Mouse (Mus musculus): ENCODE data around the gene Zc3h18.

The Zc3h18 gene

DNA sequence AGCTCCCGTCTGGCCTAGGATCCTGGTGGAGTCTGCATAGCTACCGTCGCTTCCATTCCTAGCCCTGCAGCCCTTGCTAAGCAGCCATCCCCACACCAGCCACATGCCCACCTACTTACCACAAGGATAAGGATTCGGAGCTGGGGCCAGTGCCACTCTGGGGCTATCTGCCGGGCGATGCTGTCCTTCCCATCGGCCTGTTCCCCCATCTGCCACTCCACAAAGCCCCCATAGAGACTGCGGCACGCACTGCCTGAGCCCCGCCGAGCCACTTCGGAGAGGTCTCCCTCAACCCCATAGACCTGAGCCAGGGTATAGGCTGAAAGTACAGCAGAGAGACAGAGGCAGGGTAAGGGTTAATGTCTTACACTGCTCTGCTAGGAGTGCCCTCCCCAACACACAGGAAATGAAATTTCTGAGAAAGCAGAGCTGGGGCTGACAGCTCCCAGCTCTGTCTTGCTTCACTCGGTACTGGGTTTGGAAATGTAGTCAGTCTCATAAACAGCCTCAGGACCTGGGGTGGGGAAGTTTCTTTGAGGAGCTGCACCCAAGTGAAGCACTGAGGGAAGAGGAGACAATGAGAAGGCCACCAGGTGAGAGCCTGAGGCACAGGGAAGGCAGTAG lies 61.4 kb downstream of the Zc3h18 start:
- DNase-seq, result no peak

DNA sequence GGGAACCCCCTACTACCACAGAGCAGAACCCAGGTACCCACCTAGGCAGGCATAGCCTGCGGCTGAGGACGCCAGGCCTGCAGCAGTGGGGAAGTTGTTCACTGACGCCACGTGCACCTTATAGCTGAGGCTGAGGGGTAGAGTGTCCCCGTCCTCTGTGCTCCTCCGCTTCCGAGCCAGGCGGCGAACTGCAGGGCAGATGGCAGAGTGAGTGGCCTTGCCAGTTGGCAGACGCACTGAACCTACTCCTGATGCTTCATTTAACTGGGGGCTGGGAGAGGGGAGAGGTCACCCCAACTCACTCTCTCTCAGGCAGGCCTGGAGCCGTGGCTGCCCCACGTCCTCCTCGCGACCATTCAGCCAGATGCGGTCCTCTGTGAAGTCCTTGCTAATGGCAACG lies 62.9 kb downstream of the Zc3h18 start:
- no peak for DNase-seq

- no peak for DNase-seq
Measured at GRCm38 (mm10) chr8:122441326-122441725, 64.9 kb downstream of the Zc3h18 start.

GRCm38 (mm10) chr8:122442356-122442755 lies 65.9 kb downstream of the Zc3h18 start:
- DNase-seq, result no peak

DNA sequence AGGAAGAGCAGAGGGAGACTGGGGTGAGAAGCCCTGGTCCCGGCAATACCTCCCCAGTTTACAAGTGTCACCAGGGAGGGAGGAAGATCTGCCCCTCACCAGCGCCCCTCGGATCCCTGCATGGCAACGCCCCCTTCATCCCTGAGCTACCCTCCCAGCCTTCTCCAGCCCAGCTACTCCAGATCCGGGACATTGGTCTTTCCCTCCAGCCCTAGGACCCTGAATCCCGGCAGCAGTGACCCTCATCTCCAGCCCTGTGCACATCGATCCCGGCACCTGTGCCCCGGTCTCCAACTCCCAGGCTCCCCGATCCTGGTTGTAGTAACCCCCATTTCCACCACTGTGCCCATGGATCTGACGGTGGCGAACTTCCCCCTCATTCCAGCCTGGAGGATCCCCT lies 66.4 kb downstream of the Zc3h18 start:
- DNase-seq, result no peak

DNA sequence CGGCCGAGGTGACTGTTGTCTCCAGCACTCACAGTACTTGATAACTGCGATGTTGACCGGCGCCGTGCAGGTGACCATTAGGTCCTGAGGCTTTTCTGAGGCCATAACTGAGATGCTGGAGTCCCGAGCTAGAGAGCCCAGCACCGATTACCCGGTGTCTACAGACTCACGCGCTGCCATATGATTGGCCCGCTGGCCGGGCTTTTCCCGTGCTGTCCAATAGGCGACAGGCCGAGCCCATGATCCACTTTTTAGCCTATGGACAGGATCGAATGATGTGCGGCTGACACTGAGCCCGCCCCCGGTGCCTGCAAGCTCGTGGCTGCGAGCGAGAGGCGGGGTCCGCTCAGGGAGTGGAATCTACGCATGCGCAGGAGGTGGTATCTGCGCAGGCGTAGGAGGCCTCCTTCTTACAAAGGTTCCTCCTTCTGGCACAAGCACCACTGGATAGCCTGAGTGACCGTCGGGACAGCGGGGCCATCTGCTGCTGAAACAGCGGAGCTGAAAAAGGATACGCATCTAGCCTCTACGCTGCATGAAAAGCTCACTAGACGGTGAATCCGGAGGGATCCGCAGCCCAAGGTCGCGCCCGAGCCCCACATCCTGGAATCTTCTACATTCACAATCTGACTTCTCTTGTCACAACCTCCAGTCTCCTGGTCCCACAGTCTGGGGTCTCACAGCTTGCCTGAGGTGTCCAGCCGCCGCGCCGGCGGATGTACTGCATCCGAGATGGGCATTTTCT lies 67.0 kb downstream of the Zc3h18 start, which contains the start of gene Mvd:
Gene Mvd, minus strand, starts transcription at position 161 of the 745 bp plus-strand sequence.
- peak; percentile 99 for DNase-seq

DNA sequence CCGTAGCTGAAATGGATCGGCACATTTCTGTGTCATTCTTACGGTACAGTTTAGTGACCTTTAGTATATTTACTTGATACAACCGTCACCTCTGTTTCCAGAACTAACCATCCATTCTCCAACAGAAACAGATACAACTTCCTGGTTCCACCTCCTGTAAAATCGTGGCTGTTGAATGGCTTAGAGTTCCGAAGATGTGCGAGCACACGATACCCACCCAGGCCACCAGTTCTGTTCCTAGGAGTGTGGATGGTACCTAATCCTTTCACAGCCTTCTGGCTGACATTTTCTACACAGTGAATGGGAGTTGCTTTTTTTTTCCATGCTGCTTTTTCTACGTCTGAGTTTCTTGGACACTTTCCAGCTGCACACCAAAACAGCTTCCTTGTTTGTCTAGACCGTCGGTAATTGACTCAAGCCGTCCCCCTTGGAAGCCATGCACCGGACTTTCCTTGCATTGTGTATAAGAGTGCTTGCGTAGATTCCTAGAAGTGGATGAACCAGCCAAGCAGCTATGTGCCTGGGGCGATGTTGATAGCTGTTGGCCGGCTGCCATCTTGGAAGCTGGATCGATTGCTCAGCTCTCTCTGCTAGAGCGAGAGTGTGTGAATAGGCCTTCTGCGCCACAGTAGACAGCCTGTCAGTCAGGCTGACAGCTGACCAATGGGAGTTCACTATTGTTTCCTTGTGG lies 67.8 kb downstream of the Zc3h18 start:
- DNase-seq, result peak; percentile 85

DNA sequence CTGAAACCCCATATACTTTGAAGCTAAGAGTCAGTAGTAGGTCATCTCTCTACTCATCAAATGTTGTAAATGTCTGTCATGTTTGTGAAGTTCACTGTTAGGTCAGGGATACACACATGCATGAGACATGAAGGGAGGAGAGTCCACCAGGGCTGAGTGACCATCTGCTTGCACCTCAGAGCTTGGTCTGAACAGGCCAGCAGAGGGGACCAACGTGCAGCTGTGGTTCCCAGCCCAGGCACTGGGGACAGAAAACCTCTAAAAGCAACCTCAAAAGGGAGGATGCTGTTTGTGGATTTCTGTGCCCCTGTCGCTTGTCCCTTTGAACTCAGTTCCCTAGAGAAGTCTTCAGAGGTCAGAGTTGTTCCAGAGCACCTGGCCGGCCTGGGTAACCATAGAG lies 68.8 kb downstream of the Zc3h18 start:
- DNase-seq, result no peak

- no peak for DNase-seq
Measured at GRCm38 (mm10) chr8:122451161-122451703, 74.8 kb downstream of the Zc3h18 start.

DNA sequence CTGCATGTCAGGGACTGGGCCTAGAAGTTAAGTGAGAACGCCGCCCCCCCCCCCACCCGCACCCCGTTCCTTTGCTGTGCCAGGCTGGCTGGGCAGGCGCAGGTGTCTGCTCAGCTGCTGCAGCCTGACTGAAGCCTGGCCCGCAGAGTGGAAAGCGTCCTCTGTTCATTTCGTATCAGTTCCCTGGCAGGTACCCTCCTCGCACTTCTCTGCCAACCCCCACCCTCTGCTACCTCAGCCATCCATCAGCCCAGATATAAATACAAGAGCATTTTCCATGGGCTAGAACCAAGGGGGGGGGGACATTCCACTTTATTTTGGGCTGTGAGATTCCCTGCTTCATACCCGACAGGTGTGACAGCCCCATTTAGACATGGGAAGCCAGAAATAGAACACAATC lies 75.7 kb downstream of the Zc3h18 start:
- DNase-seq, result no peak

- DNase-seq, result no peak
Measured at GRCm38 (mm10) chr8:122454409-122454808, 78.0 kb downstream of the Zc3h18 start.

DNA sequence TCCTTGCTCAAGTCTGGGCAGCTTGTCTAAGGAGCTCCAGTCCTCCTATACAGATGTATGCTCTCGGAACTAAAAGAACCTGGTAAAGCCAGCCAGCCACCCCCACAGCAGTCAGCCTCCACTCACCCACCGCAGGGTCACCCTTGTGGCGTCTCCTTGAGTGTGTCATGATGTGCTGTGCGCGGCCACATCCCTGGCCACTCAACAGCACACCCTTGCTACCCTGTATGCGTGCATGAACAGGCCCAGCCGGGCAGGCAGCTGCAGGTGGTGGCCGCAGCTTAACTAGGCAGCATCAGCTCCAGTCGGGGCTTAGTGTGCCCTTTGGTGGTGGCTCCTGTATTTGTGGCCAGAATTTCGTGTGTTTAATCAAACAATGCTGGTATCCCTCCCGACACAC lies 80.8 kb downstream of the Zc3h18 start:
- DNase-seq, result no peak

DNA sequence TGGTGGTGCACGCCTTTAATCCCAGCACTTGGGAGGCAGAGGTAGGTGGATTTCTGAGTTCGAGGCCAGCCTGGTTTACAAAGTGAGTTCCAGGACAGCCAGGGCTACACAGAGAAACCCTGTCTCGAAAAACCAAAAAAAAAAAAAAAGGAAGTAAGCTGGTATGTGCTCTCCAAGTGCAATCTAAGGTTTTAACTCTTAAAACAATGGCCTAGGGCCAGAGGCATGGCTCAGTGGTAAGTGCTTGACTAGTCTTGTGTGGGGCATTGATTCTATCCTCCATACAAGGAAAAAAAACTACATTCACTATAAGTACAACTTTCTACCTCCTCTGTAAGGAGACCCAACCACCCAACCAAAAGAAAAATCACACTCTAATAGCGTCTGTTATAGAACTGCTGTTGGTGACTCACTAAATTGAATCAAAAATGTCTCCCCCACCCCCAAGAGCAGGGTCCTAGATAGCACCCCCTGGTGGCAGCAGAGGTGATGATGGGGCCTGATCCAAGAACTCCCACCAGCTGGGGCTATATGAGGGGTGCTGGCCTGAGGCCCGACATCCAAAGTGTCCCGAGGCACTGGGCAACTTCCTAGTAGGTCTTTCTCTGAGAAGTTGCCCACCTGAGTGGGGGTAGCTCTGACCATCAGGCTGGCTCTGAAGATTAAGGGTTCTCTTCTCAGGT lies 83.0 kb downstream of the Zc3h18 start:
- DNase-seq, result no peak

GRCm38 (mm10) chr8:122459990-122460389 lies 83.6 kb downstream of the Zc3h18 start:
- DNase-seq, result no peak

- DNase-seq, result no peak
Measured at GRCm38 (mm10) chr8:122460524-122461472, 84.4 kb downstream of the Zc3h18 start, which contains the start of gene Snai3. TSS of gene Snai3 (minus strand) at chr8:122460733.

DNA sequence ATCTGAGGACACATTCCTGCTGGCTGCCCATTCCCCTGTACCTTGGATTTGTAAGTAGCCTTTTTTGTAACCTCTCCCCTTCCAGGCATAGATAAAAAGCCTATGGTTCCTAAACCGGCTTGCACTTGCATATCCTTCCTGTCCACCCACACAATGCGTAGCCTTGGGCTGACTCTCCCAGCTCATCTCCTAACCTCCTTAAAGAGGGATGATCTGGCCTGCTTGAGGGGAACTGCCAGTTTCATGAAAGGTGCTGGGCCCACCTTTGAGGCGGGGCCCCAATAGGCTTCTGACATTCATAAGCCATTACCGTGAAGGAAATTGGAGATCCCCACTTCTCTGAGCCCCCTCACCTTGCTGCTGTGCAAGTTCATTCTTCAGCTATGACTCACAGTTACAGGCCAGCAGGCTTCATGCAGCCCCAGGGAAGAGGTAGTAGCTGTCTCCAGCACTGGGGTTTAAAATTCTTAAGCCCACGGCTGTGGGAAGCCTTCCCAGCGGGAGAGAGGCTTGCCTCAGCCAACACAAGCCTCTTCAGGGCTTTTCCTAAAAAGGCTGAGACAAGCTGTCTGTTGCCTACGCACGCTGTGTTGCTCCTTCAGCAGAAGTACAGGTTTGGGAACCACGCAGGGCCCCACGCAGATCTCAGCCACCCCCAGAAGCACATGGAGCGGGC lies 85.2 kb downstream of the Zc3h18 start:
- DNase-seq, result peak; percentile 27

DNA sequence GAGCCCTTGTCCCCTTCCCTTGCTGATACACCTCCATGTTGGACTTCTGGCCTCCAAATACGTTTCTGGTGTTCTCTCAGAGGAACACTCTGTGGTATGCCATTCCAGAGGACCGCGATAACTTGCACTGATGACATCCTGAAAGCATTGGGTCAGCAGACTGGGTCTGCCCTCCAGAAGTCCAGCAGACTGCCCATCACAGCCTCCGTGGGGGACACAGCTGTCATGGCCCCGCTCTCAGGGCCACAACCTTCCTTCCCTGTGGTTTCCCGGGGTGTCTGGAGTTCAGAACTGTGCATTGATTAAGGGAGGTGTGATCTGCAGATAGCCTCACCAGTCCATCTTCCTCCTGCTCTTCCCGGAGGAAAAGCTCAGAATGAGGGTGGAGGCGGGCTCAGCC lies 86.1 kb downstream of the Zc3h18 start:
- no peak for DNase-seq

GRCm38 (mm10) chr8:122463651-122464640 lies 87.5 kb downstream of the Zc3h18 start:
- DNase-seq, result no peak

DNA sequence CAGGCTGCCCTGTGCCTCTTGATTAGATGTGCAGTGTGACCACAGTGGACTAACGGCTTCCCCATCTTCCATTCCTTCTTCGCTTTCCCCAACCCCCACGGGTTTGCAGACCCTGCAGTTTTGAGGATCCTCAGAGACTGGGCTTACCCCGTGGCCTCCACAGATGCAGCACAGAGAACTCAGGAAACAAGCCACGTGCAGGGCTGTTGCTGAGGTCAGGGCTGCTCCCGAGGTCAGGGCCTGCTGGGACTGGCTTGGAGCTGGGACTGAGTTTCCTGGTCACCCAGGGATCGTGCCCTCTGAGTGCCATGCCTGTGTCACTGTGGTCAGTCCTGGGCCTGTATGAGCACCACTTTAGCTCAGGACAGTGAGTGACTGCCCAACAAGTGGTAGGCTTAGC lies 88.6 kb downstream of the Zc3h18 start:
- DNase-seq, result no peak

Measured in right cerebral cortex, postnatal 14 days (tissue).